Mouse (Mus musculus) lung, embryonic 16.5 days (tissue): ENCODE measurements around the gene Usp5. TPM values are rescaled to one million over a fixed set of nuclear protein-coding genes. Genes with fewer than 3 reads are reported as not detected.
A peak's percentile ranks its signal among the peaks of the same experiment; 100 is the strongest.
"Not testable (repeated sequence)": the region's sequence is repeated elsewhere in the genome, so short reads cannot be mapped to it uniquely, and the experiment has no call there.

Experiments
- ATAC-seq: fragments of 200-750 bp; cut with Nextera tagmentation; 2 replicates; pipeline ENCODE4 v1.8.0; 2017; ENCODE audit warnings: low read depth, mild to moderate bottlenecking, moderate library complexity
- H3K27ac ChIP-seq: fragments of 300-500 bp; sonication (generic); 2 replicates; pipeline ENCODE4 v1.5.1; 2014; ENCODE audit warnings: mild to moderate bottlenecking, control low read depth, low read length
- H3K27me3 ChIP-seq: fragments of 300-500 bp; sonication (generic); 2 replicates; pipeline ENCODE4 v1.6.1; 2014; ENCODE audit warnings: low read depth, low read length, mixed read lengths; ENCODE audit not compliant: control insufficient read depth, insufficient read depth
- H3K36me3 ChIP-seq: fragments of 300-500 bp; sonication (generic); 2 replicates; pipeline ENCODE4 v1.6.1; 2014; ENCODE audit warnings: low read length; ENCODE audit not compliant: control insufficient read depth, insufficient read depth
- H3K4me1 ChIP-seq: fragments of 300-500 bp; sonication (generic); replicated peaks from 2 replicates; pipeline ENCODE4 v1.6.1; 2014; ENCODE audit warnings: low read length, mixed read lengths; ENCODE audit not compliant: control insufficient read depth, insufficient read depth
- H3K4me2 ChIP-seq: fragments of 300-500 bp; sonication (generic); 2 replicates; pipeline ENCODE4 v1.6.1; 2014; ENCODE audit warnings: low read depth, low read length, control low read depth
- H3K4me3 ChIP-seq: fragments of 300-500 bp; sonication (generic); 2 replicates; pipeline ENCODE4 v1.5.1; 2014; ENCODE audit warnings: mild to moderate bottlenecking, low read length, control low read depth
- H3K9ac ChIP-seq: fragments of 300-500 bp; sonication (generic); 2 replicates; pipeline ENCODE4 v1.6.1; 2014; ENCODE audit warnings: low read length, control low read depth
- H3K9me3 ChIP-seq: fragments of 300-500 bp; sonication (generic); 2 replicates; pipeline ENCODE4 v1.6.1; 2016; ENCODE audit warnings: low read length; ENCODE audit not compliant: control insufficient read depth
- WGBS: fragments of 180-500 bp; shearing (Covaris S2); extraction: QIAGEN DNeasy Blood & Tissue Kit; methylation state at CpG from one replicate; pipeline ENCODE4 v1.1.7; 2014; 5-methylcytosine and 5-hydroxymethylcytosine counted together
- polyA plus RNA-seq: library from polyadenylated mRNA; unstranded; fragments of >200 nt; fragmentation: Nextera tagmentation; extraction: Ambion mirVana; gene quantifications from 2 replicates; pipeline ENCODE4 v1.2.1, GENCODE M21; 2015

The Usp5 gene
- polyA plus RNA-seq, 1 experiment from 2014 or later = 139 TPM

- Histone ChIP-seq H3K9ac (peak overlapping the region; percentile 84), H3K4me1 (peaks cover 33% of the 10 kb centered on the region), H3K27ac (peak overlapping the region; percentile 96), H3K27me3 (no peaks in the 10 kb centered on the region), H3K36me3 (peaks cover 12% of the 10 kb centered on the region), H3K4me2 (peak overlapping the region; percentile 98), H3K4me3 (peak overlapping the region; percentile 77), H3K9me3 (no peaks in the 10 kb centered on the region)
- ATAC-seq = peak; percentile 26
- WGBS = under 1% methylated on average over 35 of the region's 35 CpGs
These were observed 20.1 kb downstream of the Usp5 start for GRCm38 (mm10) chr6:124809052-124809774.

- no peaks in the 10 kb centered on the region for H3K27me3 ChIP-seq
- H3K4me2 ChIP-seq = peak within 1 kb of the TSS; percentile 98
- peak within 1 kb of the TSS; percentile 96 for H3K27ac ChIP-seq
- peak within 1 kb of the TSS; percentile 77 for H3K4me3 ChIP-seq
- H3K36me3 ChIP-seq = peaks cover 12% of the 10 kb centered on the region
- no peaks in the 10 kb centered on the region for H3K9me3 ChIP-seq
- H3K4me1 ChIP-seq = peaks cover 31% of the 10 kb centered on the region
- ATAC-seq = peak; percentile 72
- peak within 1 kb of the TSS; percentile 84 for H3K9ac ChIP-seq
- 2% methylated on average over 29 of the region's 29 CpGs for WGBS
These were observed 20.8 kb downstream of the Usp5 start, which contains the start of gene Spsb2 for GRCm38 (mm10) chr6:124808358-124809012. Gene Spsb2, plus strand, starts transcription at chr6:124808661.

GRCm38 (mm10) chr6:124807986-124808357 is 21.3 kb downstream of the Usp5 start:
- peak overlapping the region; percentile 84 for H3K9ac ChIP-seq
- H3K27me3 ChIP-seq = no peaks in the 10 kb centered on the region
- H3K4me3 ChIP-seq = peak overlapping the region; percentile 77
- peak overlapping the region; percentile 96 for H3K27ac ChIP-seq
- H3K9me3 ChIP-seq = no peaks in the 10 kb centered on the region
- WGBS = 59% methylated on average over 6 of the region's 6 CpGs
- H3K36me3 ChIP-seq = peaks cover 12% of the 10 kb centered on the region
- peaks cover 31% of the 10 kb centered on the region for H3K4me1 ChIP-seq
- no peak for ATAC-seq
- H3K4me2 ChIP-seq = peak overlapping the region; percentile 98

- Histone ChIP-seq H3K4me2 (no peak overlapping the region), H3K9me3 (no peaks in the 10 kb centered on the region), H3K27me3 (no peaks in the 10 kb centered on the region), H3K9ac (no peak overlapping the region), H3K27ac (no peak overlapping the region), H3K4me3 (no peak overlapping the region), H3K36me3 (peaks cover 12% of the 10 kb centered on the region), H3K4me1 (peaks cover 25% of the 10 kb centered on the region)
- WGBS = 83% methylated on average over 4 of the region's 4 CpGs
- no peak for ATAC-seq
These were observed 21.9 kb downstream of the Usp5 start for GRCm38 (mm10) chr6:124807366-124807765.

GRCm38 (mm10) chr6:124806446-124807140 is 22.7 kb downstream of the Usp5 start:
- Histone ChIP-seq H3K27ac (peak overlapping the region; percentile 92), H3K4me2 (peak overlapping the region; percentile 72), H3K9ac (peak overlapping the region; percentile 30; the same call in 1 of the 2 replicates), H3K9me3 (no peaks in the 10 kb centered on the region), H3K36me3 (peaks cover 7% of the 10 kb centered on the region), H3K4me3 (peak overlapping the region; percentile 60), H3K27me3 (no peaks in the 10 kb centered on the region), H3K4me1 (peaks cover 19% of the 10 kb centered on the region)
- no peak for ATAC-seq
- WGBS = 78% methylated on average over 7 of the region's 7 CpGs

- Histone ChIP-seq H3K9me3 (no peaks in the 10 kb centered on the region), H3K9ac (peak overlapping the region; percentile 69), H3K27me3 (no peaks in the 10 kb centered on the region), H3K4me2 (peak overlapping the region; percentile 72), H3K36me3 (peaks cover 4% of the 10 kb centered on the region; the same call in 1 of the 2 replicates), H3K4me1 (peaks cover 19% of the 10 kb centered on the region), H3K4me3 (peak overlapping the region; percentile 60), H3K27ac (peak overlapping the region; percentile 92)
- peak; percentile 82 for ATAC-seq
- 2% methylated on average over 34 of the region's 34 CpGs for WGBS
These were observed 23.7 kb downstream of the Usp5 start for GRCm38 (mm10) chr6:124805341-124806321.

- Histone ChIP-seq H3K9me3 (no peaks in the 10 kb centered on the region), H3K36me3 (no peaks in the 10 kb centered on the region), H3K27ac (no peak overlapping the region), H3K27me3 (no peaks in the 10 kb centered on the region), H3K9ac (no peak overlapping the region), H3K4me3 (no peak overlapping the region), H3K4me1 (peaks cover 11% of the 10 kb centered on the region), H3K4me2 (no peak overlapping the region)
- no peak for ATAC-seq
- 85% methylated on average over 3 of the region's 3 CpGs for WGBS
These were observed 24.9 kb downstream of the Usp5 start for GRCm38 (mm10) chr6:124804341-124804740.

- H3K36me3 ChIP-seq, H3K9ac ChIP-seq, H3K27me3 ChIP-seq, H3K4me2 ChIP-seq, H3K4me3 ChIP-seq, H3K27ac ChIP-seq, ATAC-seq, H3K9me3 ChIP-seq: not testable (repeated sequence)
- 94% methylated on average over 4 of the region's 4 CpGs for WGBS
- H3K4me1 ChIP-seq = peaks cover 11% of the 10 kb centered on the region
These were observed 25.6 kb downstream of the Usp5 start for GRCm38 (mm10) chr6:124803691-124804090.
